Mouse (Mus musculus): Measurements from ENCODE around the gene Bcar1.

DNA sequence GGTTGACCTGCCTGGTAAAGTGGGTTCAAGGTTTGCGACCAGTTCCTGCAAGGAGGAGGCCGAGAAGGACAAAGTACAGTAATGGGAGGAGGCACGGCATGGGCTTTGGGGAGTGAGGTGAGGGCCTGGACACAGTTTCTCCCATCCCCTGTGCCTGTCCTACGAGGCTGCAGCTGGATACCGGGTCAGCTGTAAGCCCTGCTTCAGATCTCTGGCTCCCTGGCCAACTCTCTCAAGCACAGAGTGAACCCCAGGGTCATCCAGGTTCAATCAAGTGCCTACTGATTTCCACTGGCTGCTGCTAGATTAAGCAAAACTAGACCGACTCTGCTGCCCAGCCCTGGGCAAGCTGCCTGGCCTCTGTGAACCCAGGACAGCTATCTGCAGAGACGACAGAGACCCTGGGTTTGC lies 3.3 kb downstream of the Bcar1 start:
- TF ChIP-seq CTCF (IDR thresholded peaks at IDR 0.05; ENCODE audit: control insufficient read depth, insufficient read depth, low read length) (no peak), POLR2A (IDR thresholded peaks at IDR 0.05; ENCODE audit: borderline replicate concordance, control insufficient read depth, low read depth, low read length) (no peak)
